Mouse (Mus musculus) midbrain, embryonic 15.5 days (tissue): ENCODE measurements around the gene Rps13. TPM values are rescaled to one million over a fixed set of nuclear protein-coding genes. Genes with fewer than 3 reads are reported as not detected.

Experiments used
- ATAC-seq: fragments of 200-750 bp; cut with Nextera tagmentation; replicated peaks from 2 replicates; pipeline ENCODE4 v1.8.0; 2017; ENCODE audit warnings: moderate TSS enrichment
- H3K27ac ChIP-seq: fragments of 300-500 bp; sonication (generic); 2 replicates; pipeline ENCODE4 v1.5.1; 2015; ENCODE audit warnings: mild to moderate bottlenecking, inconsistent platforms
- H3K27me3 ChIP-seq: fragments of 300-500 bp; sonication (generic); replicated peaks from 2 replicates; pipeline ENCODE4 v1.6.1; 2015; ENCODE audit warnings: inconsistent platforms
- H3K36me3 ChIP-seq: fragments of 300-500 bp; sonication (generic); replicated peaks from 2 replicates; pipeline ENCODE4 v1.6.1; 2015; ENCODE audit warnings: inconsistent platforms
- H3K4me1 ChIP-seq: fragments of 300-500 bp; sonication (generic); 2 replicates; pipeline ENCODE4 v1.6.1; 2015; ENCODE audit warnings: inconsistent platforms
- H3K4me2 ChIP-seq: fragments of 300-500 bp; sonication (generic); 2 replicates; pipeline ENCODE4 v1.6.1; 2015; ENCODE audit warnings: inconsistent platforms, mild to moderate bottlenecking, moderate library complexity
- H3K4me3 ChIP-seq: fragments of 300-500 bp; sonication (generic); 2 replicates; pipeline ENCODE4 v1.5.1; 2015; ENCODE audit warnings: mild to moderate bottlenecking, inconsistent platforms
- H3K9ac ChIP-seq: fragments of 300-500 bp; sonication (generic); 2 replicates; pipeline ENCODE4 v1.6.1; 2015; ENCODE audit warnings: mild to moderate bottlenecking, inconsistent platforms
- H3K9me3 ChIP-seq: fragments of 300-500 bp; sonication (generic); 2 replicates; pipeline ENCODE4 v1.6.1; 2016; ENCODE audit warnings: inconsistent platforms
- WGBS: fragments of 180-500 bp; shearing (Covaris S2); methylation state at CpG from one replicate; pipeline ENCODE4 v1.1.7; 2015; ENCODE audit warnings: mixed read lengths; 5-methylcytosine and 5-hydroxymethylcytosine counted together
- polyA plus RNA-seq: library from polyadenylated mRNA; unstranded; fragments of >200 nt; fragmentation: Nextera tagmentation; extraction: Ambion mirVana; gene quantifications from 2 replicates; pipeline ENCODE4 v1.2.1, GENCODE M21; 2015

The Rps13 gene
- polyA plus RNA-seq, 1 experiment from 2014 or later = 477 TPM

DNA sequence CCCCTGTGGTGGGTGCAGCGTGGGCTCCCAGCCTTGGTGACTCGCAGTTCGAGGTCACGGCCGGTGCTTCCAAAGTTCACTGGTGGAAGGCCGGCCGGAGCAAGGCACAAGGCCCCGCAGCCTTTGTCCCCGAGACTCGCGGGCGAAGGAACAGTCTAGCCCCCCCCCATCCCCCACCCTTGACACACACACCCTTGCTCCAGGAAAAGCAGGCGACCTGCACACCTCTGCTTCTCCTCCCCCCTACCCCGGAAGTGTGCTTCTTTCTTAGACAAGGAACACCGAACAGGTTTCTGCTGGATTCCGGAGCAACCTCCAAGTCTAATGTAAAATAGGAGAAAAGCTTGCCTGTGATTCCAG lies 25.4 kb downstream of the Rps13 start:
- peak overlapping the region; percentile 98 for H3K4me2 ChIP-seq
- H3K27me3 ChIP-seq = peaks cover 11% of the 10 kb centered on the region; the same call in 1 of the 2 replicates
- H3K4me1 ChIP-seq = peaks cover 19% of the 10 kb centered on the region
- no peak overlapping the region for H3K27ac ChIP-seq
- peak; percentile 3; the same call in 1 of the 2 replicates for ATAC-seq
- no peak overlapping the region for H3K9ac ChIP-seq
- no peaks in the 10 kb centered on the region for H3K36me3 ChIP-seq
- no peaks in the 10 kb centered on the region for H3K9me3 ChIP-seq
- H3K4me3 ChIP-seq = peak overlapping the region; percentile 64
- 2% methylated on average over 16 of the region's 16 CpGs for WGBS

DNA sequence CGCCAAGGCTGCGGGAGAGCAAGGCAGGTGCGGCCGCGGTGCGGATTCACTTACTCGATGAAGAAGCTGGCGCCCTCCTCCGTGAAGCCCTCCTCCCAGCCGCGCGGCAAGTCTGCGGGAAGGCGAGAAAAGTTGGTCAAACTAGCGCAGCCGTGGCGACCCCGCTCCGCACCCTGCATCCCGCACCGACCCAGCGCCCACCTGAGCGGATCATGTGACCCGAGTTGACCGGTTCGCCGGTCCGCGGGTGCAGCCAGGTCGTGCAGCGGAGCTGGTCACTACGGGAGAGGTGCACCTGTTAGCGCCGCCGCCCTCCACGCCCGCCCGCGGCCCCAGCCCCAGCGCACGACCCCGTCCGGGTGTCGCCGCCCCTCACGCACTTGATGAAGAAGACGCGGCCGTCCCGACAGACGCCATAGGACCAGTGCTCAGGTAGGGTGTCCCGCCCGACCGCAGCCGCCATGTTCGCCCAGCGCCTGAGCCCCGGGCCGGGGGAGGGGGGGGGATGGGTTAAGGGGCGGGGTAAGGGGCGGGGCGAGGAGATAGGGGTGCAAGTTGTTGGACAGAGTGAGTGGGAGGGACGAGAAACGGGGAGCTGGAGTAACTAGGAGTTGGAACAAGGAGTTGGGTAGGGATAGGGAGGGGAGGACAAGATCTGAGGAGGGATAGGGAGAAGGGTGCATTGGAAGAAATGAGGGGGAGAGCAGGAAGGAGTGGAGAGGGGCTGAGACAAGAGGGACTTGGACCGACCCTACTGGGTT lies 25.9 kb downstream of the Rps13 start, which contains the start of gene Plekha7:
Gene Plekha7, minus strand, starts transcription at position 506 of the 761 bp plus-strand sequence.
- Histone ChIP-seq H3K27me3 (peaks cover 11% of the 10 kb centered on the region; the same call in 1 of the 2 replicates), H3K36me3 (no peaks in the 10 kb centered on the region), H3K4me1 (peaks cover 19% of the 10 kb centered on the region), H3K4me2 (peak within 1 kb of the TSS; percentile 98), H3K4me3 (peak within 1 kb of the TSS; percentile 64), H3K27ac (peak within 1 kb of the TSS; percentile 62), H3K9ac (peak within 1 kb of the TSS; percentile 31), H3K9me3 (no peaks in the 10 kb centered on the region)
- ATAC-seq = peak; percentile 61
- under 1% methylated on average over 63 of the region's 65 CpGs for WGBS

DNA sequence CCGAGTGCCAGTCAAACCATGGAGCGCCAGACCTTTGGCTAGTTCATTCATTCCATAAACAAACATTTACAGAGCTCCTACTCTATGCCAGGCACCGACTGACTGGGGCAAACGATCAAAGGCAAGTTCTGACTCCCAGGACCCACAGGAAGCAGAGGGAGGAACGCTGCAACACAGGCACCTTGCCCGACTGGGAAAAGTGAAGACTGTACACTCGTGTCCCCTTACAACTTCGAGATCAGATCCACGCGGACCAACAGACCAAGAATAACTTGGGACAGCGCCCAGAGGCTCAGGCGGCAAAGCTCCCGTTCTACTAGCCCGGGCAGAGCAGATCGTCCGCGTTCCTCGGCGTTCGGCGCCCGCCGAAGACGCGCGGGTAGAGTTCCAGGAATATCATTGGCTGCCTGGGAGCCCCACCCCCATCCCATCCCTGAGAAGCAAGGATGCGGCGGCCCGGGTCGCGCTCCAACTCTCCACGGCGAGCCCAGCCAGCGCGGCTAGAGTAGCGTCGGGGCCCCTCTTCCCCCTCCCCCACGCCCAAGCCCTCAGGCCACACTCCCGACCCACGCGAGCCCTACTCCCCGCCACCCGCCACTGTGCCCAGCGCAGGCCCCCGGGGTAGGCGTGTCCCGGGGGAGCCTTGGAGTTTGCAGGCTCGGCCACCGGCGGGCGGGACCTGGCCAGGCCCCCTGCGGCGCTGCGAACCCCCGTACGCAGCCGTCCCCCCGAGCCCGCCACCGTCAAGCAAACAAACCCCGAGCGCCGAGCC lies 26.7 kb downstream of the Rps13 start:
- Histone ChIP-seq H3K4me3 (peak overlapping the region; percentile 64), H3K27me3 (peaks cover 11% of the 10 kb centered on the region; the same call in 1 of the 2 replicates), H3K9me3 (no peaks in the 10 kb centered on the region), H3K9ac (peak overlapping the region; percentile 31), H3K36me3 (no peaks in the 10 kb centered on the region), H3K4me1 (peaks cover 19% of the 10 kb centered on the region), H3K4me2 (peak overlapping the region; percentile 98), H3K27ac (peak overlapping the region; percentile 62)
- ATAC-seq = peak; percentile 85
- under 1% methylated on average over 62 of the region's 63 CpGs for WGBS

DNA sequence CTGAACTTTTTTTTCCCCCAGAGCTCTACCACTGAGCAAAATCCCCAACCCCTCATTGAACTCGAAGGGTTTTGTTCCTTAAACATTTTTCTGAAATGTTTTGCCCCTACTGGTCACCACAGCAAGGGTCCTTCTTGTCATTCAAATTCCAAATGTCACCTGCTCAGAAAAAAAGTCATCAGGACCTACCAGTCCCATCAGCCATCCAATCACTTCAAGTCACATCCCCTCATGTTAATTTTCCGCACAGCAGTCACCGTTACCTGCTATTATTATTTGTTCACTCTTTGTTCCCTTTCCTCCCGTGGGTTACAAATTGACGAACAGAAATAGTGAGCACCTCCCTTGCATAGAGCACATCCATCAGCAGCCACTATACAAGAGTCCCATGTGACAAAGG lies 27.4 kb downstream of the Rps13 start:
- Histone ChIP-seq H3K4me2 (peak overlapping the region; percentile 98), H3K27me3 (peaks cover 11% of the 10 kb centered on the region; the same call in 1 of the 2 replicates), H3K9me3 (no peaks in the 10 kb centered on the region), H3K27ac (no peak overlapping the region), H3K9ac (no peak overlapping the region), H3K4me1 (peaks cover 19% of the 10 kb centered on the region), H3K4me3 (peak overlapping the region; percentile 64), H3K36me3 (no peaks in the 10 kb centered on the region)
- no peak for ATAC-seq
- 6% methylated on average over 5 of the region's 5 CpGs for WGBS

DNA sequence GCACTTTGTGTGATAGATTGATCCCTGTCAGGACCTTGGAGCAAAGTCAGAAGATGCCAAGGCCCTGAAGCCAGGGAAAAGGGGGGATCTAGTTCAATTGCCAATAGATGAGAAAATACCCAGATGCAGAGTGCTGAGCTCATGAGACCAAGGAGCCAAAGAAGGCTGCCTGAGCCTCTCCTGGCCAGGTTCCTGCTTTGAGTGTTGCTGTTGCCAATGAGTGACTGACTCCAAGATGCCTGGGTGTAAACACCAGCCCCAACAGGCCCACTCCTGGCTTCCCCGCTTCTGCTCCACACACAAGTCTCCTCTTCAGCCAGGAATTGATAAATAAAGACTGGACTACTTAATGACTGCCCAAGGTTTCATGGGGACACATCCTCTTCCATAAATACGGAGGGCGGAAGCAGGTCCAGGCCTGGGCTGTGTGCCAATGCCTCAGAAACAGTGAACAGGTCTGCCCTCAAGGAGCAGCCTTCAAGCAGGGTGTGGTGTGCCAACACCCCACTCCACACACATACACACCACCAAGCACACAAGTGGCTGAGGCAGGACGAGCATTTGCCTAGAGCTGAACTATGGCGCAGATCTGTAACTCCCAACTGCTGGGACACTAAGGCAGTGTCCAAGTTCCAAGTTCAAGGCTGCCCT lies 32.2 kb downstream of the Rps13 start:
- ATAC-seq = no peak

DNA sequence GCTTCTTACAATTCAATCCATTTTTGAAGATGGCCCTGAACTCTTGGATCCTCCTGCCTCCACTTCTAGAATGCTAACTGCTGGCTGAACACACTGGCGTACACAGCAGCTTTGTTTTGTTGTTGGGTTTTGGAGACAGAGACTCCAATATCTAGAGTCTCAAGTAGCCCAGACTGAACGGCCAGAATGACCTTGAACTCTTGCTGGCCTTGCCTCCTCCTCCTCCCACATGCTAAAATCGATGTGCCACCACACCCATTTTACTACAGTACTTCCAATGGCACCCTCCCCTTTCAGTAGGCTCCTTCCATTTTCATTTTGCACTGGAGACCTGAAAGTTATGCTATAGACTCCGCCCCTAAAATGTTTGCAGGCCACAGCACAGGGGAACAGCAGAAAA lies 32.9 kb downstream of the Rps13 start:
- H3K27me3 ChIP-seq = no peaks in the 10 kb centered on the region
- no peak overlapping the region for H3K27ac ChIP-seq
- no peaks in the 10 kb centered on the region for H3K36me3 ChIP-seq
- H3K4me3 ChIP-seq = no peak overlapping the region
- no peak overlapping the region for H3K4me2 ChIP-seq
- H3K9ac ChIP-seq = no peak overlapping the region
- no peaks in the 10 kb centered on the region for H3K9me3 ChIP-seq
- no peak for ATAC-seq
- WGBS = 91% methylated on average over 4 of the region's 4 CpGs
- no peaks in the 10 kb centered on the region for H3K4me1 ChIP-seq

More for the DNA sequence above, 32.2 kb downstream of the Rps13 start:
- 90% methylated on average over 5 of the region's 5 CpGs for WGBS
- Histone ChIP-seq H3K9me3 (no peaks in the 10 kb centered on the region), H3K36me3 (no peaks in the 10 kb centered on the region), H3K27ac (no peak overlapping the region), H3K9ac (no peak overlapping the region), H3K4me1 (peaks cover 3% of the 10 kb centered on the region), H3K27me3 (no peaks in the 10 kb centered on the region), H3K4me3 (no peak overlapping the region), H3K4me2 (no peak overlapping the region)

DNA sequence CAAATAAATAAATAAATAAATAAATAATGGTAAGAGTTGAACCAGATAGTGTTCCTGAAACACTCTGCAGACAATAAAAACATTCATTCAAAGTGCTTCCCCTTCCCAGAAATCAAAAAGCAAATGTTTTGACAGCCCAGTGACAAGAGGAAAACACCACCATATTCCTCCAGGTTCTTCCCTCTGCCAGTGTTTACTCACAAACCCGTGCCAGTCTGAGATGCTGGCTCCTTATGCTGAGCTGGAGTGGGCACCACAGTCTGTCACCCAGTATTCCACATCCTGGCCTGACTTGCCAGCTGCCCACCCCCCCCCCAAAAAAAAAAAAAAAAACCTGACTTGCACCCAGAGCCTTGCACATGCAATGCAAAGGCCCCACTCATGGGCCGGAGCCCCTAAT lies 35.1 kb downstream of the Rps13 start:
- Histone ChIP-seq H3K4me2 (no peak overlapping the region), H3K27me3 (no peaks in the 10 kb centered on the region), H3K4me1 (no peaks in the 10 kb centered on the region), H3K36me3 (no peaks in the 10 kb centered on the region), H3K27ac (no peak overlapping the region), H3K4me3 (no peak overlapping the region), H3K9ac (no peak overlapping the region), H3K9me3 (no peaks in the 10 kb centered on the region)
- no peak for ATAC-seq
- WGBS = 85% methylated on average over 2 of the region's 2 CpGs

DNA sequence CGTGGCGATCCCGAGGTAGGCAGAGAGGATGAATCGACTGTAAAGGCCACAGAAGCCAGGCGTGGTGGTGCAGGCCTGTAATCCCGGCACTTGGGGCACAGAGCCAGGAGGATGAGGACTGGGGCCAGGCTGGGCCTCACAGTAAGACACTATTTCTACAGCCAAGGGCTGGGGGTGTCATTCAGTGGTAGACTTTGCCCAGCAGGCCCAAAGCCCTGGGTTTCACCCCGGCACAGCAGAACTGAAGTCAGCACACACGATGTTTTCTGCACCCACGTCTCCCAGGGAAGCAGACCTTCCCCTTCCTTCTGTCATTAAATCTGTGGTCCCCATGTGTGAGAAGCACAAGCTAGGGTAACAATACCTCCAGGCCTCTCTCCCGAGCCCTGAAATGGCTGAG lies 35.6 kb downstream of the Rps13 start:
- Histone ChIP-seq H3K36me3 (no peaks in the 10 kb centered on the region), H3K4me3 (no peak overlapping the region), H3K4me1 (no peaks in the 10 kb centered on the region), H3K9ac (no peak overlapping the region), H3K4me2 (no peak overlapping the region), H3K27ac (no peak overlapping the region), H3K27me3 (no peaks in the 10 kb centered on the region), H3K9me3 (no peaks in the 10 kb centered on the region)
- no peak for ATAC-seq
- WGBS = 66% methylated on average over 10 of the region's 10 CpGs

DNA sequence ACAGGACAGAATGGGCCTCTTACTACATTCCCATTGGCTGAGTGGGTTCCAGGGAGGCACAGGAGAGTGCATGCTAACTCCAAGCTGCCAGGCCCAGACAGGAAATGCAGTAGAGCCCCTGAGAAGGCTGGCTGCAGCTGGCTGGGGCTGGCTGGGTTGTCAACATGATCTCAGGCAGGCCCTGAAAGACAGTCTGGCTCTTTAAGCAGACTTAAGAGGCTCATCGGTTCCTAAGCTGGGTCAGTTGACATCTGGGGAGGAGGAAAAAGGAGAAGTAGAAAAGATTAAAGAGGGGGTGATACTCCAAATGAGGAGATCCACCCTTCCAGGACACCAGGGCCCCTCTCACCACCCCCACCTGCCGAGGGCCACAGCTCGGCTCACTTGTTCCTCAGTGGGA lies 39.0 kb downstream of the Rps13 start:
- H3K27ac ChIP-seq = no peak overlapping the region
- no peak overlapping the region for H3K9ac ChIP-seq
- ATAC-seq = no peak
- WGBS = 44% methylated on average over 3 of the region's 3 CpGs
- H3K27me3 ChIP-seq = no peaks in the 10 kb centered on the region
- no peaks in the 10 kb centered on the region for H3K36me3 ChIP-seq
- H3K4me3 ChIP-seq = no peak overlapping the region
- H3K9me3 ChIP-seq = no peaks in the 10 kb centered on the region
- no peak overlapping the region for H3K4me2 ChIP-seq
- H3K4me1 ChIP-seq = no peaks in the 10 kb centered on the region

DNA sequence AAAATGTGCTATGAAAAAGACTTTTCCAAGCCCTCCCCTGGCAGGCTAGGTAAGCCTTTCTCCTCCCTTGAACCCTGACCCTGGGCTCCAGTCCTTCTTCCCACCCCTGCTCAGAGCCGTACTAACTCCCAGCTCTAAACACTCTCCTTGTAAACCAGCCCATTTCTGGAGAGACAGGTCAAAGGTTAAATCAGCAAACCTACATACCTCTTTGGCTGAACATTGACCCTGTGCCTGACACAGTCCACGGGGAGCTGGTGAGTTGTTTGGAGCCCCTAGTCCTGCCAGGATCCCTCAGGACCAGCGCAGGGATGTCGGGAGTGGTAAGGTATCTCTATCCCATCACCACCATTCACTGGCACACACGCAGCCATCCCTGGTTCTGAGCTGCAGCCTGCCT lies 41.6 kb downstream of the Rps13 start:
- no peak for ATAC-seq
- WGBS = 47% methylated on average over 5 of the region's 5 CpGs

DNA sequence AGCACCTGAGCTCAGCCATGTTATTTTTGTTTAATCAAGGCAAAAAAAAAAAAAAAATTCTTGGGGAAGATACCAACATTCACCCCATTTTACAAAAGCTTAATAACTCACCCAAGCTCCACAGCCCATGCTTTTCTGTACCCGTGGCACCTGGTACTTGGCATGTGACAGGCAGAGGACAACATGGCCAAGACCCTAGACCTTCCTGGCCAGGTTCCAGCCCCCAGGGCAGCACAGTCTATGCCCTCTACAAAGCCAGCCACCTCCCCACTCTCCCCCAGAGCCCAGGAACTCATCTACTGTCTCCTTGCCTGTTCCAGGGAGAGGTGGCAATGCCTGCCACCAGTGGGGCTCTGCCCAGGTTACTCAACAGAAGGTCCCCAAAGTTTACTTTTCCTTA lies 43.4 kb downstream of the Rps13 start:
- 87% methylated on average over 1 of the region's 1 CpGs for WGBS
- Histone ChIP-seq H3K4me1 (no peaks in the 10 kb centered on the region), H3K9me3 (no peaks in the 10 kb centered on the region)

More for the DNA sequence above, 41.6 kb downstream of the Rps13 start:
- Histone ChIP-seq H3K4me3 (no peak overlapping the region), H3K9ac (no peak overlapping the region), H3K27me3 (no peaks in the 10 kb centered on the region), H3K4me1 (no peaks in the 10 kb centered on the region), H3K27ac (no peak overlapping the region), H3K36me3 (no peaks in the 10 kb centered on the region), H3K9me3 (no peaks in the 10 kb centered on the region), H3K4me2 (no peak overlapping the region)

DNA sequence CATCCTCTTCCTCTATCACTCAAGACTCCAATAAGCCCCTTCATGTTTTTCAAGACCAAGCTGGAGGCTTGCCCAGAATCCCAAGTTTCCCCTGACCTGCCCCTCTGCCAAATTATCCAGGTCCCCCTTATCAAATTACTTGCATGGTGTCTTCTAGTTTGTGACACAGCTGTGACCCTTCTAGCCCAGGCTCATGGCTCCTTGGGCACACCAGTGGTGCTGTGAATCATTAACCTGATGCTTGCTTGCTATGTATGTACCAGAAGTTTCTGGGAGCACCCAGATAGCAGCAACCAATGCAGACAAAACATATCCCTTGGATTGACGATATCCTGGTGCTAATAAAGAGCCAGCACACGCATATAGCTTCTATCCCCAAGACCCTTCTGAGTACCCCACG lies 45.0 kb downstream of the Rps13 start:
- Histone ChIP-seq H3K4me3 (no peak overlapping the region), H3K36me3 (no peaks in the 10 kb centered on the region), H3K4me1 (no peaks in the 10 kb centered on the region), H3K9ac (no peak overlapping the region), H3K4me2 (no peak overlapping the region), H3K27ac (no peak overlapping the region), H3K9me3 (no peaks in the 10 kb centered on the region), H3K27me3 (no peaks in the 10 kb centered on the region)
- ATAC-seq = no peak
- 95% methylated on average over 3 of the region's 3 CpGs for WGBS

More for the DNA sequence above, 43.4 kb downstream of the Rps13 start:
- H3K4me2 ChIP-seq = no peak overlapping the region
- H3K4me3 ChIP-seq = no peak overlapping the region
- H3K9ac ChIP-seq = no peak overlapping the region
- no peaks in the 10 kb centered on the region for H3K36me3 ChIP-seq
- no peak overlapping the region for H3K27ac ChIP-seq
- no peak for ATAC-seq
- no peaks in the 10 kb centered on the region for H3K27me3 ChIP-seq
